Mouse (Mus musculus): ENCODE measurements around the gene Ms4a4b. TPM values are rescaled to one million over a fixed set of nuclear protein-coding genes. Genes with fewer than 3 reads are reported as not detected.
A peak's percentile ranks its signal among the peaks of the same experiment; 100 is the strongest.

Ms4a4b gene
- polyA plus RNA-seq, 1 experiment, result 9.6 TPM

DNA sequence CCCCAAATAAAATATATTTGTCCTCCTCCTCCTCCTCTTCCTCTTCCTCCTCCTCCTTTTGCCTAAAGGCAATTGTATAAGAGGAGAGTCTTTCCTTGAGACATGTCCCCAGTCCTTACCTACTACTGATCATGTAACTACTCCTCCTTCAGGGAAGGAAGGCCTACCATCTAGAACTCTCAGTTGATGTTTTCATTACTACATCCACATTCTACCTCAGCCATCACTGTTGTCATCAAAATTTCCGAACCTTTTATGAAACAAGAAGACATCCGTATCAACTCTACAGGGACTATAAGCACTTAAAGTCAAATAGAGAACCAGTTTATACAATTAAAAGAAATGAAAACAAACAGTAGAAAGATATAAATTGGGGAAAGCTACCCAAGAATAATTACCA lies 39.3 kb downstream of the Ms4a4b start:
- Histone ChIP-seq H3K27ac (ENCODE audit: control insufficient read depth, insufficient read depth, low read depth, low read length, poor library complexity) (no peak overlapping the region), H3K4me1 (ENCODE audit: control insufficient read depth, insufficient read depth, low read length) (peaks cover 2% of the 10 kb centered on the region), H3K4me3 (replicated peaks; ENCODE audit: control insufficient read depth, low read depth, low read length) (no peak overlapping the region)
- 84% methylated on average over 2 of the region's 2 CpGs for WGBS
- no peak for TF ChIP-seq CTCF (IDR thresholded peaks at IDR 0.05; ENCODE audit: control insufficient read depth, insufficient read depth, low read length)
- no peak for TF ChIP-seq POLR2A (IDR thresholded peaks at IDR 0.05; ENCODE audit: borderline replicate concordance, control insufficient read depth, low read depth, low read length)

DNA sequence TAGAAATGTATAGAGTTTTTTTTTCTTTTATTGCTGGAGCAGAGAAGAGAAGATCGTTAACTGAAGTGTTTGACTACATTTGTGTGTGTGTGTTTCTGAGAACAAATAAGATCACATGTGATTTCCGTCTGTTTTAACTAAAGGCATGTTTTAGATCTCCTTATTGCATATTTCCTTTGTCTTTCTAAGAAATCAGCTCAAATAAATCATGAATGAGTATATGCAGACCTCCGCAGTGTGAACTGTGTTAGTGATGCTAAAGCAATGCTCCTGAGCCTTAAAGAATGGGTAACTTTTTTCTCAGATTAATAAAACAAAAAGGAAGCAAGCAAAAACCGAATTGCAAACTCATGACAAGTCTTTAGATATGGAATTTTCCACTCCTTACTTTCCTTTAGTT lies 40.6 kb downstream of the Ms4a4b start:
- 40% methylated on average over 4 of the region's 4 CpGs for WGBS
- peaks cover 2% of the 10 kb centered on the region for H3K4me1 ChIP-seq (ENCODE audit: control insufficient read depth, insufficient read depth, low read length)
- H3K27ac ChIP-seq (ENCODE audit: control insufficient read depth, insufficient read depth, low read depth, low read length, poor library complexity), result no peak overlapping the region; the same call in 1 of the 2 replicates
- TF ChIP-seq CTCF (IDR thresholded peaks at IDR 0.05; ENCODE audit: control insufficient read depth, insufficient read depth, low read length), result no peak
- no peak for TF ChIP-seq POLR2A (IDR thresholded peaks at IDR 0.05; ENCODE audit: borderline replicate concordance, control insufficient read depth, low read depth, low read length)
- H3K4me3 ChIP-seq (replicated peaks; ENCODE audit: control insufficient read depth, low read depth, low read length), result peak overlapping the region; percentile 21

DNA sequence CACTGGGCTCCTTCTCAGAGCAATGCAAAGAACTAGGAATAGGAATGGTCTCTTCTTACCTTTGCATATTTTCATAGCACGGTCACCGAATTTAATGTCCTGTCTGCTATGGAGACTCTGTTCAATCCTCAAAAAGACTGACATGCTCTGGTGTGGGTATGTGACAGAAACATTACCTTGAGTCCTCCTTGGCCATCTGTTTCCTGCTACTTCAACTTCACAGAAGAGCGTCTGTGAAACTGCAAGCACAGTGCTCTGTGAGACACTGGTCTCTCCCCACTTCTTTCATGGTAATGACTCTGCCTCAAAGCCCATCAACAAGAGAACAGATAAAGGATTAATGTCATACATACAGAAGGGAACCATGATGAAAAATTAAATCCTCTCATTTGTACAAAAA lies 41.0 kb downstream of the Ms4a4b start:
- Histone ChIP-seq H3K4me3 (replicated peaks; ENCODE audit: control insufficient read depth, low read depth, low read length) (peak overlapping the region; percentile 30), H3K27ac (ENCODE audit: control insufficient read depth, insufficient read depth, low read depth, low read length, poor library complexity) (peak overlapping the region; percentile 33; the same call in 1 of the 2 replicates), H3K4me1 (ENCODE audit: control insufficient read depth, insufficient read depth, low read length) (peaks cover 2% of the 10 kb centered on the region)
- TF ChIP-seq CTCF (IDR thresholded peaks at IDR 0.05; ENCODE audit: control insufficient read depth, insufficient read depth, low read length) (no peak), POLR2A (IDR thresholded peaks at IDR 0.05; ENCODE audit: borderline replicate concordance, control insufficient read depth, low read depth, low read length) (no peak)
- 18% methylated on average over 3 of the region's 3 CpGs for WGBS

DNA sequence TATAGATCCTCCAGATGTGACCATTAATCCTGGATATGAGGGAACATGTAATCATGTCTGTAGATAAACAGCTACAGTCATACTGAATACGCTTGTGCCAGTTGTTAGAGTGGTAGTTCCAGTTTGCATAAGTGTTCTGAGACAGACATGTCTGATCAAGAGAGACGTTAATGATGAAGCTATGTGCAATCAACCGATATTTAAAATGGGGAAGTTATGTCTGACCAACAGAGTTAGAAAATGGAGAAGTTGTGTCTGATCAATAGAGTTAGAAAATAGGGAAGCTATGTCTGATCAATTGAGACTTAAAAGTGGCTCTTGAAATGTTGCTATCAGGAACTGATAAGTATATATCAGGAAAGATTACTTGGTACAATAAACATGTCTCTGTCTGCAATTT lies 41.9 kb downstream of the Ms4a4b start:
- 9% methylated on average over 3 of the region's 3 CpGs for WGBS
- no peak overlapping the region for H3K4me3 ChIP-seq (replicated peaks; ENCODE audit: control insufficient read depth, low read depth, low read length)
- TF ChIP-seq CTCF (IDR thresholded peaks at IDR 0.05; ENCODE audit: control insufficient read depth, insufficient read depth, low read length) (no peak), POLR2A (IDR thresholded peaks at IDR 0.05; ENCODE audit: borderline replicate concordance, control insufficient read depth, low read depth, low read length) (no peak)
- H3K27ac ChIP-seq (ENCODE audit: control insufficient read depth, insufficient read depth, low read depth, low read length, poor library complexity), result no peak overlapping the region
- peaks cover 2% of the 10 kb centered on the region for H3K4me1 ChIP-seq (ENCODE audit: control insufficient read depth, insufficient read depth, low read length)

DNA sequence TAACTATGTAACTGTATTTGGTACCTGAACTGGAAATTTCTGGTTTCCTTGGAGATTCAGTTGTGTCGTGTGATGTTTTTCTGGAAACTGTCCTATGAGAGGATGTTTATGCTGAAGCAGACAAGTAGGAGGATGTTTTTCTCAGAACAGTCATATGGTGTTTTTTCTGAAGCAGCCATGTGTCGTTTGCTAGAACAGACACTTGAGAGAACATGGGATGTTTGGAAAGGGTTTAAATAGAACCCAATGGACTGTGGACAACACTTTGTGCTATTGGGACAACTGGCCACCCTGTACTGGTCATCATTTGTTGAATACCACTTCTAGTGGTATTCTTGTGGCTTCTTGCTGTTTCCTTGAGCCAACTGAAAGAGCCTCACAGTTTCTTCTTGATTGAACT lies 42.4 kb downstream of the Ms4a4b start, which contains the start of gene Gm8369:
TSS of gene Gm8369 (plus strand) at position 193 of the 400 bp plus-strand sequence.
- WGBS, result 50% methylated on average over 2 of the region's 2 CpGs
- no peak for TF ChIP-seq POLR2A (IDR thresholded peaks at IDR 0.05; ENCODE audit: borderline replicate concordance, control insufficient read depth, low read depth, low read length)
- no peak for TF ChIP-seq CTCF (IDR thresholded peaks at IDR 0.05; ENCODE audit: control insufficient read depth, insufficient read depth, low read length)
- Histone ChIP-seq H3K4me3 (replicated peaks; ENCODE audit: control insufficient read depth, low read depth, low read length) (no peak within 1 kb of the TSS), H3K4me1 (ENCODE audit: control insufficient read depth, insufficient read depth, low read length) (peaks cover 2% of the 10 kb centered on the region), H3K27ac (ENCODE audit: control insufficient read depth, insufficient read depth, low read depth, low read length, poor library complexity) (peak within 1 kb of the TSS; percentile 76; the same call in 1 of the 2 replicates)

DNA sequence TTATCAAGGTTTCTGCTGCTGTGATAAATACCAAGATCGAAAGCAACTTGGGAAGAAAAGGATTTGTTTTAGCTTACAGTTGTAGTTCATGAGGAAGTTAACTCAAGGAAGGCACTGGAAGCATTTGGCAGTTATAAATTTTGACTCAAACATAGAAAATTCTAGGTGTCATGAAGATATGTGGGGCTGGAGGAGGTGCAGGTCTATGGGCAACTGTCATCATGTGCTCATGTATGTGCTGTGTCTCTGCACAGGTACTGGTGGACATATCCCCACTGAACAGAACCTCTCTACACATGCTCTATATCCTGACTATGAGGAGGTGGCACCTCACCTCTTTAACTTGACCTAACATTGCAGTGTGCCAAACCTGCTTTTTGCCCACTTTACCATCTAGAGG lies 43.2 kb downstream of the Ms4a4b start:
- WGBS, result 65% methylated on average over 1 of the region's 1 CpGs
- no peak for TF ChIP-seq POLR2A (IDR thresholded peaks at IDR 0.05; ENCODE audit: borderline replicate concordance, control insufficient read depth, low read depth, low read length)
- TF ChIP-seq CTCF (IDR thresholded peaks at IDR 0.05; ENCODE audit: control insufficient read depth, insufficient read depth, low read length), result no peak
- Histone ChIP-seq H3K4me1 (ENCODE audit: control insufficient read depth, insufficient read depth, low read length) (peaks cover 2% of the 10 kb centered on the region), H3K4me3 (replicated peaks; ENCODE audit: control insufficient read depth, low read depth, low read length) (no peak overlapping the region), H3K27ac (ENCODE audit: control insufficient read depth, insufficient read depth, low read depth, low read length, poor library complexity) (peak overlapping the region; percentile 15; the same call in 1 of the 2 replicates)

DNA sequence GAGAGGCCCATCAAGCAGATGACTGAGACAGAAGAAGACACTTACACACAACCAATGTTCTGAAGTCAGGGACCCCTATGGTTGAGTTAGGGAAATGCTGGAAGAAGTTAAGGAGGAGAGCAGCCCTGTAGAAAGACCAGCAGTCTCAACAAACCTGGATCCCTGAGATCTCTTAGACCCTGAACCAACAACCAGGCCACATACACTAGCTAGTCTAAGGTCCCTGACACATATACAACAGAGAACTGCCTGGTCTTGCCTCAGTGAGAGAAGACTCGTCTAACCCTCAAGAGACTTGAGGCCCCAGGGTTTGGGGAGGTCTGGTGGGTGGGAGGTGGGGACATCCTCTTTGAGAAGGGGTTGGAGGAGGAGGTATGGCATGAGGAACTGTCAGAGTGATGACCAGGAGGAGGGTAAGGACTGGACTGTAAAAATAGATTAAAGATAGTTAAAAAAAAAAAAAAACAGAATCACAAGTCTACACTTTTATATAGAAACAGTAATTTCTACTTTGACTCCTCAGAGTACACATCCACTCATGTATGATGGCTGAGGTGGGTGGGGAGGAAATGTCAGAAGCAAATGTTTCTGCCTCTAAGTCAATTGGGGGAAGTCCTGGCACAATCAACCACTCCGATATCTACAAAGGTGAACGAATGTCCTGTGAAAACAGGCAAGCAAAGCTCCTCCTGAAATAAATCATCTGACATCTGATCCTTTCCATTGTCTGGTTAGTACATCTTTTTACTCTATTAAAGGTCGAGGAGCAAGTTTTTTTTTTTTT lies 48.2 kb downstream of the Ms4a4b start:
- TF ChIP-seq POLR2A (IDR thresholded peaks at IDR 0.05; ENCODE audit: borderline replicate concordance, control insufficient read depth, low read depth, low read length) (no peak), CTCF (IDR thresholded peaks at IDR 0.05; ENCODE audit: control insufficient read depth, insufficient read depth, low read length) (no peak)
- Histone ChIP-seq H3K27ac (ENCODE audit: control insufficient read depth, insufficient read depth, low read depth, low read length, poor library complexity) (peak overlapping the region; percentile 48), H3K4me3 (replicated peaks; ENCODE audit: control insufficient read depth, low read depth, low read length) (no peak overlapping the region), H3K4me1 (ENCODE audit: control insufficient read depth, insufficient read depth, low read length) (no peaks in the 10 kb centered on the region; the same call in 1 of the 2 replicates)
- 55% methylated on average over 4 of the region's 4 CpGs for WGBS

DNA sequence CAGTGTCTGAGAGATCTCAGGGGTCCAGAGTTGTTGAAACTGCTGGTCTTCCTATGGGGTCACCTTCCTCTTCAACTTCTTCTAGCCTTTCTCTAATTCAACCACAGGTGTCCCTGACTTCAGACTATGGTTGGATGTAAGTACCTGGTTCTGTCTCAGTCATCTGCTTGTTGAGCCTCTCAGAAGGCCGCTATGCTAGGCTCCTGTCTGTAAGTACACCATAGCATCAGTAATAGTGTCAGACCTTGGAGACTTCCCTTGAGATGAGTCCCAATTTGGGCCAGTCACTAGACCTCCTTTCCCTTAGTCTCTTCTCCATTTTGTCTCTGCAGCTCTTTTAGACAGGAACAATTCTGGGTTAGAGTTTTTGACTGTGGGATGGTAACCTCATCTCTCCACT lies 49.3 kb downstream of the Ms4a4b start:
- 72% methylated on average over 1 of the region's 1 CpGs for WGBS
- H3K27ac ChIP-seq (ENCODE audit: control insufficient read depth, insufficient read depth, low read depth, low read length, poor library complexity), result peak overlapping the region; percentile 51; the same call in 1 of the 2 replicates
- H3K4me3 ChIP-seq (replicated peaks; ENCODE audit: control insufficient read depth, low read depth, low read length), result no peak overlapping the region
- no peaks in the 10 kb centered on the region for H3K4me1 ChIP-seq (ENCODE audit: control insufficient read depth, insufficient read depth, low read length)
- no peak for TF ChIP-seq CTCF (IDR thresholded peaks at IDR 0.05; ENCODE audit: control insufficient read depth, insufficient read depth, low read length)
- TF ChIP-seq POLR2A (IDR thresholded peaks at IDR 0.05; ENCODE audit: borderline replicate concordance, control insufficient read depth, low read depth, low read length), result no peak

Measured in bone marrow, adult 2 months (tissue).